Mouse (Mus musculus) neural tube, embryonic 12.5 days (tissue): ENCODE results near the gene Cby3. TPM values are rescaled to one million over a fixed set of nuclear protein-coding genes. Genes with fewer than 3 reads are reported as not detected.
"Not testable (repeated sequence)": the region's sequence is repeated elsewhere in the genome, so short reads cannot be mapped to it uniquely, and the experiment has no call there.

Experiments used
- ATAC-seq: fragments of 200-750 bp; cut with Nextera tagmentation; 2 replicates; pipeline ENCODE4 v1.8.0; 2017; ENCODE audit warnings: low read depth, mild to moderate bottlenecking, moderate TSS enrichment, moderate library complexity; ENCODE audit not compliant: low FRiP score
- H3K27ac ChIP-seq: fragments of 300-500 bp; sonication (generic); 2 replicates; pipeline ENCODE4 v1.5.1; 2016
- H3K27me3 ChIP-seq: fragments of 300-500 bp; sonication (generic); replicated peaks from 2 replicates; pipeline ENCODE4 v1.6.1; 2016; ENCODE audit warnings: mild to moderate bottlenecking
- H3K36me3 ChIP-seq: fragments of 300-500 bp; sonication (generic); 2 replicates; pipeline ENCODE4 v1.6.1; 2016; ENCODE audit warnings: mild to moderate bottlenecking
- H3K4me1 ChIP-seq: fragments of 300-500 bp; sonication (generic); 2 replicates; pipeline ENCODE4 v1.6.1; 2016
- H3K4me2 ChIP-seq: fragments of 300-500 bp; sonication (generic); replicated peaks from 2 replicates; pipeline ENCODE4 v1.6.1; 2016; ENCODE audit warnings: mild to moderate bottlenecking
- H3K4me3 ChIP-seq: fragments of 300-500 bp; sonication (generic); 2 replicates; pipeline ENCODE4 v1.5.1; 2016
- H3K9ac ChIP-seq: fragments of 300-500 bp; sonication (generic); 2 replicates; pipeline ENCODE4 v1.6.1; 2016; ENCODE audit warnings: mild to moderate bottlenecking
- H3K9me3 ChIP-seq: fragments of 300-500 bp; sonication (generic); 2 replicates; pipeline ENCODE4 v1.6.1; 2016; ENCODE audit warnings: mild to moderate bottlenecking
- WGBS: fragments of 180-500 bp; shearing (Covaris S2); methylation state at CpG from one replicate; pipeline ENCODE4 v1.1.7; 2016; 5-methylcytosine and 5-hydroxymethylcytosine counted together
- polyA plus RNA-seq: library from polyadenylated mRNA; unstranded; fragments of >200 nt; fragmentation: Nextera tagmentation; extraction: Ambion mirVana; gene quantifications from 2 replicates; pipeline ENCODE4 v1.2.1, GENCODE M21; 2016

Cby3 gene
- 0.31 TPM in 1 of 2 replicates, not detected in the other for polyA plus RNA-seq

DNA sequence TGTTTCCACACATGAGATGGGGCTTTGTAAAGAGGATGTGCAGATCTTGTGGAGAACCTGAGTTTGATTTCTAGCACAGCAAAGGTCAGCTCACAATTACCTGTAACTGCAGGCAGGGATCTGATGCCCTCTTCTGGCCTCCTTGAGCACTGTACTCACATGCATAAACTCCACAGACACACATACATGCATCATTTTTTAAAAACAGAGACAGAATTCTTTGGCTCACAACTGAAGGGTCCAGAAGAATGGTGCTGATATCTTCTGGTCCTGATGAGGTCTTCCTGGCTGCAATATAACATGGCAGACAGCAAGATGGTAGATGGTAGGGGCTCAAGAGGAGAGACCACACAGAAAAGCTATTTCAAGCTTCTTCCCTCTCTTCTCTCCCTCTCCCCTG lies at the start of gene Cby3:
TSS of gene Cby3 (plus strand) at position 301 of the 400 bp plus-strand sequence.
- no peak within 1 kb of the TSS for H3K9ac ChIP-seq
- H3K4me1 ChIP-seq, result peaks cover 4% of the 10 kb centered on the region
- H3K27me3 ChIP-seq, result peaks cover 11% of the 10 kb centered on the region; the same call in 1 of the 2 replicates
- no peak within 1 kb of the TSS for H3K27ac ChIP-seq
- no peaks in the 10 kb centered on the region for H3K36me3 ChIP-seq
- no peak for ATAC-seq
- no peaks in the 10 kb centered on the region for H3K9me3 ChIP-seq
- H3K4me2 ChIP-seq, result no peak within 1 kb of the TSS
- no peak within 1 kb of the TSS for H3K4me3 ChIP-seq

DNA sequence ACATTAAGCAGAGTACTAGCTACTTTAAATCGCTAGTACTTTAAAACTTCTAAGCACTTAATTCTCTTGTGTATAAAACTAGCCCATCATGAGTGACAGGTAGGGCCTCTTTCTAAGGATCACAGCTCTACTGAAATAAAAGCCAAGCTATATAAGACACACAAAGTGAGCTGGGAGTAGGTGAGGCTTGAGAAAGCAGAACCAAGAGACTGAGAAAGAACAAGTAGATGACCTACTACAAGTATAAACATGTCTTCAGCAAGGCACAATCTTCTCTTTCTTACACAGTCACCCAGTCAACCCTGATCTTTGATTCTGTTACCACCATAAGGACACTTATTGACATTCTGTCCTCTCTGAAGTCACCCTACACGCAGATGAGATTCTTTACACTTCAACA lies 41.5 kb upstream of the Cby3 start:
- Histone ChIP-seq H3K9me3 (no peaks in the 10 kb centered on the region), H3K27me3 (no peaks in the 10 kb centered on the region), H3K4me2 (no peak overlapping the region), H3K4me1 (no peaks in the 10 kb centered on the region), H3K4me3 (no peak overlapping the region), H3K36me3 (peaks cover 26% of the 10 kb centered on the region), H3K27ac (no peak overlapping the region), H3K9ac (no peak overlapping the region)
- WGBS, result 94% methylated on average over 2 of the region's 2 CpGs
- ATAC-seq, result no peak

DNA sequence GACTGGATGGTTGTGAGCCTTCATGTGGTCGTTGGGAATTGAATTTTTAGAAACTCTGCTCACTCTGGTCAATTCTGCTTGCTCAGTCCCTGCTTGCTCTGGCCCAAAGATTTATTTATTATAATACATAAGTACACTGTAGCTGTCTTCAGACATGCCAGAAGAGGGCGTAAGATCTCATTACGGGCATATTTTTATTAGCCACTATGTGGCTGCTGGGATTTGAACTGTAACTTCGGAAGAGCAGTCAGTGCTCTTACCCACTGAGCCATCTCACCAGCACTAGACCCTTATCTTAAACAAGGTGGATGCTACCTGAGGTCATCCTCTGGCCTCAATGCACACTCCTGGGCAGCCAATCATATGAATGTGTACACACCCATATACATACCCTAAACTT lies 34.9 kb upstream of the Cby3 start:
- not testable (repeated sequence) for ATAC-seq, H3K27me3 ChIP-seq
- WGBS, result 91% methylated on average over 4 of the region's 4 CpGs

DNA sequence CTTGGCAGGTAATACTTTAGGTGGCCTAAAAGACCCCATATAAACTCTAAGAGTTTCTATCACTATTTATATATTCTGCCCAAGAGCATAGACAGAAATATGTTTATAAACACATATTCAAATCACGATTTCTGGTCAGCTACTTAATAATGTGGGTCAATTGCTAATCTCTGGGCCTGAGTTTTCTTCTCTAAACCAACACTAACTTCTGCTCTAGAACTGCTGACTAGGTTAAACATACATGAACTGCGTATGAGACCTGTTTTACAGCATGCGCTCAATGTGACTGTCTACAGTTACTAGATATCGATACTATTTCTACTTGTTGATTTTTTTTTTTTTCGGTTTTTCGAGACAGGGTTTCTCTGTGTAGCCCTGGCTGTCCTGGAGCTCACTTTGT lies 33.0 kb upstream of the Cby3 start:
- Histone ChIP-seq H3K36me3 (peaks cover 9% of the 10 kb centered on the region; the same call in 1 of the 2 replicates), H3K27me3 (no peaks in the 10 kb centered on the region), H3K9ac (no peak overlapping the region), H3K4me2 (no peak overlapping the region), H3K9me3 (no peaks in the 10 kb centered on the region), H3K4me3 (no peak overlapping the region), H3K4me1 (peaks cover 20% of the 10 kb centered on the region), H3K27ac (no peak overlapping the region)
- 95% methylated on average over 6 of the region's 6 CpGs for whole genome bisulfite sequencing
- ATAC-seq, result no peak

More for the DNA sequence above, 34.9 kb upstream of the Cby3 start:
- H3K9ac ChIP-seq, H3K9me3 ChIP-seq, H3K36me3 ChIP-seq, H3K4me2 ChIP-seq, H3K27ac ChIP-seq, H3K4me3 ChIP-seq: not testable (repeated sequence)
- H3K4me1 ChIP-seq, result peaks cover 14% of the 10 kb centered on the region

DNA sequence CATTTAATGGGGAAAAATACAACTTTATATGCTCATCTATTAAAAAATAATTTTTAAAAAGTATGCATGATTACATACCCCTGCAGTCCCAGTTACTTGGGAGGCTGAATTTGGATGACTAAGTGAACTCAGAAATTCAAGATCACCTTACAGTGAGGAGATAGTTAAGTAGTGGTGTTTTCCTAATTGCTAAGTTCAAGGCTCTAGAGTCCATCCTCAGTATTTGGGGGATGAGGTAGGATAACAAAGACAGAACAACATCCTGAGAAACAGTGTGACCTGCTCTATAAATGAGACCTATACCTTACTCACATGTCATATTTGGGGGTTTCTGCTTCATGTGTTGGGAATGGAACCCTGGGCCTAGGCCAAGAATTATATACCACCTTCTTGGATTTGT lies 31.9 kb upstream of the Cby3 start:
- ATAC-seq, result no peak
- Histone ChIP-seq H3K4me3 (no peak overlapping the region), H3K4me1 (peaks cover 24% of the 10 kb centered on the region), H3K27ac (no peak overlapping the region), H3K9ac (no peak overlapping the region), H3K36me3 (peaks cover 9% of the 10 kb centered on the region; the same call in 1 of the 2 replicates), H3K9me3 (no peaks in the 10 kb centered on the region), H3K4me2 (0 out of 2 replicates have a peak overlapping the region, but pooled peaks have one; percentile 83), H3K27me3 (no peaks in the 10 kb centered on the region)

DNA sequence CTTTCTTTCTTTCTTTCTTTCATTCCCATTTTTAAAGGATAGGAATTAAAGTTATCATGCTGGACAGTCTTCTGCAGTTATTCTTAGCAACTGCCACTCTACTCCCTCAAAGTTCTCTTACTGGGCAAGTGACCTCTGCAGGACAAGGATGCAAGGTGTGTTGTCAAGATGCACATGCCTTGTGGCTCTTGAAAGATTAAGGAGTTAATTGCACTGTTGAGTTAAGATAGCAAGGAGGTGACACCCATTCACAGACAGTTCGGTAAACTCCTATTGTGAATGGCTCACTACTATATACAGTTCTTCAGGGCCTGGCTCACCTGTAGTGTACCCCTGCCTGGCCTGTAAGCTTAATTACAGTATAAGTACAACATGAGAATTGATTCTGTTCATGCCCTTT lies 30.4 kb upstream of the Cby3 start:
- H3K9me3 ChIP-seq, result no peaks in the 10 kb centered on the region
- peaks cover 9% of the 10 kb centered on the region; the same call in 1 of the 2 replicates for H3K36me3 ChIP-seq
- no peaks in the 10 kb centered on the region for H3K27me3 ChIP-seq
- H3K9ac ChIP-seq, result peak overlapping the region; percentile 96; the same call in 1 of the 2 replicates
- H3K4me3 ChIP-seq, result peak overlapping the region; percentile 92
- peaks cover 24% of the 10 kb centered on the region for H3K4me1 ChIP-seq
- 41% methylated on average over 1 of the region's 1 CpGs for WGBS
- ATAC-seq, result no peak
- H3K27ac ChIP-seq, result no peak overlapping the region
- H3K4me2 ChIP-seq, result peak overlapping the region; percentile 83

DNA sequence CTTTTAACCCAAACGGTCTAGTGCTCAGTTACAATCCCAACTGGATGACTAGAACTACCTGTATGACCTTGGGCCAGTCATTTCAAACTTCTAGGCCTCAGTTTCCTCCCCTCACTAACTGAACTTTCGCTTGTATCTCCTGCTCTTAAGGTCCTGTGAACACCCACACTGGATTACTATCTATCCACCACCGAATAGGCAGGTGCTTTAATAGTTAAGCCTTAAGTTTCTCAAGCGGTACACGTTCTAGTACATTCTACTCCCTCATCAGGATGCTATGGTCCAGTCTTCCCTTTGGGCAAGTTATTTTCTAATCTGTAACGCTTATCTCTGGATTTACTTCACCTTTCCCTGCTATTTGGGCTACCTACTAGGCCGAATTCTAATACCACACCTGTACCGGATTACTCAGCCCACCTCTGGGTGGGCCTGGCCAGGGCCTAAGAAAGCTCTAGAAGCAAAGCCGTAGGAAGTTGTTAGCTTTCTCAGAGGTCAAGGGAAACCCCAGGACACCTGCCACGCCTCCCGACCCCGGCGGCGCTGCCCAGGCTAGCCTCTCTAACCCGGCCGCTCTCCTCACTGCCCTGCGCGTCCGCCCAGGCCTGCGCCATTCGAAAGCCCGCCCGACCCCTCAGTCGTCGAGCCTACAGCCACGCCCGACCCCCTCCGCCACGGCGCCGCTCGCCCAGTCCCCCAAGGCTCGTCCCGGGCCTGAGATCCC lies 29.4 kb upstream of the Cby3 start:
- H3K36me3 ChIP-seq, result no peaks in the 10 kb centered on the region; the same call in 1 of the 2 replicates
- H3K9me3 ChIP-seq, result no peaks in the 10 kb centered on the region
- peaks cover 24% of the 10 kb centered on the region for H3K4me1 ChIP-seq
- H3K4me3 ChIP-seq, result peak overlapping the region; percentile 92
- H3K4me2 ChIP-seq, result peak overlapping the region; percentile 83
- H3K27ac ChIP-seq, result peak overlapping the region; percentile 72
- H3K9ac ChIP-seq, result peak overlapping the region; percentile 96
- 2% methylated on average over 34 of the region's 34 CpGs for WGBS
- H3K27me3 ChIP-seq, result no peaks in the 10 kb centered on the region
- ATAC-seq, result peak; percentile 80

DNA sequence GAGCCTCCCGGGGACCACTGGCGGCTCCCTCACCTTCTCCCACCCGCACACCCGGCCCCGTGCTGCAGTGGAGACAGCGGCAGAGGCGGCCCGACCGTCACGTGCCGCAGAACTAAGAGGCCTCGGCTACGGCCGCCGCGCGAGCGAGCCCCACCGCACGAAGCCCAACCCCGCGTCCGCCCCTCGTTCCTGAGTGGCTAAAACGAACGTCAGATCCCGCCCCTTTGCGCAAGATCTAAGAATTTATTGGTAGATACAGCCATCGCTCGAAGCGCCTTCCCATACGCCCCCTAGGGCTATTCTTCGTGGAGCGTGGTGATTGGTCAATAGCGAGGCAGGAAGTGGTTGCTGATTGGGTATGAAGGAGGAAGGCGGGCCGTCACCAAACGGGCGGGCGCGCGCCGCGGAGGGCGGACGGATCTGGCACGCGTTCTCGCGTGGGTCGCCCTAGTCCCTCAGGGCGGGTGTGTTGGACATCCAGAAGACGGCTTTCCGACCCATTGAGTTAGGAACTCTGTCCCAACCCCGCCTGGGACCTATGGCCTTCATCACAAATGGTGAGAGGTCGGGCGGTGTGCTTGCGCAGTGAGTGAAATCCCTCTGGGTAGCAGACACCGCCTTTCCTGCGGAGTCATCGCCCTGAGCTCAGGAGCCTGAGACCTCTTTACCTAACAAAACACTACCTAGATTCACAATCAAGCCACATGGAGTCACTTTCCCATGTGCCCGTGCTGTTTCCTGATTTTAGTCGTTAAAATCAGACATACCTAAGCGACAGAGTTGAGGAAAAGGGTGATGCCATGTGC lies 28.6 kb upstream of the Cby3 start, which contains the start of gene Canx:
TSS of gene Canx (minus strand) at position 178 of the 806 bp plus-strand sequence.
- Histone ChIP-seq H3K4me1 (peaks cover 24% of the 10 kb centered on the region), H3K4me3 (peak within 1 kb of the TSS; percentile 92), H3K9me3 (no peaks in the 10 kb centered on the region), H3K9ac (peak within 1 kb of the TSS; percentile 96), H3K36me3 (no peaks in the 10 kb centered on the region; the same call in 1 of the 2 replicates), H3K27me3 (no peaks in the 10 kb centered on the region), H3K4me2 (peak within 1 kb of the TSS; percentile 83), H3K27ac (peak within 1 kb of the TSS; percentile 76)
- under 1% methylated on average over 64 of the region's 64 CpGs for WGBS
- peak; percentile 97 for ATAC-seq

DNA sequence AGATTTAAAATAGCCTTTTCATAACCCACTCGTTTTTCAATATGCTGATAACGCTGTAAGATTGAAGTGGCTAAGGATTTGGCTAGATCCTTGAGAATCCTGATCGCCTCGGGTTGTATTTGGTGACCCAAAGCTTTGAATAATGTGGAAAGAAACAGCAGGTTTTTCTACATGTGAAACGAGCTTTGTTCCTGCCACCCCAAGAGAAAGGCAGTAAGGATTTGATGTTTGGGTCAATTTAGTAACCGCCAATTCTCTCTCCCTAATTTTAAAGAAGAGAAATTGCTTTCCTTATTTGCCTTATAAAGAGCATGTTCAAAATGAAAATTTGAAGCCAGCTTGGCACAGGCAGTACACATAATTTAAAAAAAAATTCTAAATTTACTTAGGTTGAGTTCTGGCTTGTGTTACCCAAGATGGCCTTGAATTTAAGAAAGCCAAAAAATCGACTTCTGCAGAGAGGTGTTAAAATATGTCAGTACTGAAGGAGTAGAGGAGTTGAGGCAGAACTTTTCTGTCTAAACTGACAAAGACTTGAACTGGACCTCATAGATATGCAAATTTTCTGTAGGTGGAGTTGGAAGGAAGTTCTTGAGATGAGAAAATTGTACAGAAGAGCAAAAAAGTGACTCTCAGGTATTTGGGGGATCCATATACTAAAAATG lies 27.8 kb upstream of the Cby3 start:
- H3K27ac ChIP-seq, result peak overlapping the region; percentile 76
- ATAC-seq, result no peak
- peak overlapping the region; percentile 92 for H3K4me3 ChIP-seq
- no peaks in the 10 kb centered on the region; the same call in 1 of the 2 replicates for H3K36me3 ChIP-seq
- H3K4me2 ChIP-seq, result peak overlapping the region; percentile 60
- H3K27me3 ChIP-seq, result no peaks in the 10 kb centered on the region
- peaks cover 24% of the 10 kb centered on the region for H3K4me1 ChIP-seq
- peak overlapping the region; percentile 79 for H3K9ac ChIP-seq
- 7% methylated on average over 7 of the region's 7 CpGs for whole genome bisulfite sequencing
- H3K9me3 ChIP-seq, result no peaks in the 10 kb centered on the region

DNA sequence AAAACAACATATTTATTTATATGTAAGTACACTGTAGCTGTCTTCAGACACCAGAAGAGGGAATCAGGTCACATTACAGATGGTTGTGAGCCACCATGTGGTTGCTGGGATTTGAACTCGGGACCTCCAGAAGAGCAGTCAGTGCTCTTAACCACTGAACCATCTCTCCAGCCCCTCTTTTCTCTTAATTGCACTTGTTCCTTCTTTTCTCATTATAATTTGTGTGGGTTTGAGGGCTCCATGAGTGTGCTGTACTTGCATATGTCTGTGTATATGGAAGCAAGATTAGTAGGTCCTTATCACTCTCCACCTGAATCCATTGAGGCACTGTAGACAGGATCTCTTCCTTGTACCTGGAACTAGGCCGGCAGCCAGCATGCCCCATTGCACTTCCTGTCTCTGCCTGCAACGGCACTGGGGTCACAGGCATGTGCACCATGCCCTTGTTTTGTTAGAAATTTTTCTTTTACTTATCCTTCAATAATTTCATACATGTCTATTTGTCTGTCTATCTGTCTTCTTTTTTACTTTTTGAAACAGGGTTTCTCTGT lies 26.1 kb upstream of the Cby3 start:
- Histone ChIP-seq H3K27me3 (no peaks in the 10 kb centered on the region), H3K4me1 (peaks cover 18% of the 10 kb centered on the region), H3K9ac (no peak overlapping the region), H3K4me3 (no peak overlapping the region), H3K4me2 (no peak overlapping the region), H3K27ac (no peak overlapping the region), H3K9me3 (no peaks in the 10 kb centered on the region), H3K36me3 (no peaks in the 10 kb centered on the region; the same call in 1 of the 2 replicates)
- WGBS, result 90% methylated on average over 3 of the region's 3 CpGs
- ATAC-seq, result no peak

DNA sequence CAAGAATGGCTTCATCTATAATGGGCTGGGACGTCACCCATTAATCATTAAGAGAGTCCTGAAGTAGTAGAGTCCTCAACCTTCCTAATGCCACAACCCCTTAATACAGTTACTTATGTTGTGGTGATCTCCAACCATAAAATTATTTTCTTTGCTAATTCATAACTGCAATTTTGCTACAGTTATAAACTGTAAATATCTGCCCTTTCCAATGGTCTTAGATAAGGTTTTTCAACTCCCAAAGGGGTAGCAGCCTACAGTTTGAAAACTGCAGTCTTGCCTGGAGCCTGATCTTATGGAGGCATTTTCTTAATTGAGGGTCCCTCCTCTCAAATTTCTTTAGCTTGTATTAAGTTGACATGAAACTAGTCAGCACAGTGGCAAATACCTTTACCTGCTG lies 24.9 kb upstream of the Cby3 start:
- Histone ChIP-seq H3K4me2 (no peak overlapping the region), H3K36me3 (no peaks in the 10 kb centered on the region; the same call in 1 of the 2 replicates), H3K9ac (no peak overlapping the region), H3K4me3 (no peak overlapping the region), H3K27me3 (no peaks in the 10 kb centered on the region), H3K27ac (no peak overlapping the region), H3K4me1 (peaks cover 9% of the 10 kb centered on the region), H3K9me3 (no peaks in the 10 kb centered on the region)
- 90% methylated on average over 1 of the region's 1 CpGs for WGBS
- ATAC-seq, result no peak
